8 mouse cellular contexts compared by ENCODE assay signal in the genomic region with DNA sequence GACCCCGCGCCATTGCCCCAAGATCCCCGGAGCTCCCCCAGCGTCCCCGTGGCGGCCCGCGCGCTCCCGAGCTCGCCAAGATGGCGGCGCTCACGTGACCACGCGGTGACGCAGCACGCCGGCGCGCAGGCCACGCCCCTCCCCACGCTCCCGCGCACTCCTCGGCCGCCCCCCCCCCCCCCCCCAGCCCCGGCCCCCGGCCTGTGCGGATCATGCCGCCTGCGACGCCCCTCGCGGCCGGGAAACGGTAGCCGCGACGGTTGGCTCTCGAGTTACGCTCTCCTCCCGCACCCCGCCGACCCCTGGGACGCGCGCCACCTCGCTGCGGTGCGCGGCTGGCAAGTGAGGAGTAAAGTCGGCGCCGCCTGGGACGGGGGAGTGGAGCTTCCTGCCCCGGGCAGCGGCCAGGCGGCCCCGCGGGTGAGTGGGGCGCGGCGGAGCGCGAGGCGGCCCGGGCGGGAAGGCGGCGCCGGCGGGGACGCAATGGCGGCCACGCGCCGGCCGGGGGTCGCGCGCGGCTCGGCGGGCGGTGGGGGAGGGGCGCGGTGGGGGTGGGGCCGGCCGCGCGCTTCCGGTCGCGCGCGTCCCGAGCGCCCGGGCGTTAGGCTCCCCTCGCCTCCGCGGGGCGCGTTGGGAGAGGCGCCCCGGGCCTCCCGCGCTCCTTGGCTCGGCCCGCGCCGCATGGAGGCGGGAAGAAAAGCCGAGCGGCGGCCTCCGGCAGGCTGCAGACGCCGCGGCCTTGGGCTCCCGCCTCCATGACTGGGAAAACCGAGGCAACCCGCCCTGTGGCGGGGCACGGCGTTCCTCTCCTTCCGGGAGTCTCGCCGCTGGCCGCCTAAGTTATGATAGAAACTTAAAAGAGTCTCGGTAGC. TPM values are rescaled to one million over a fixed set of nuclear protein-coding genes. Genes with fewer than 3 reads are reported as not detected.
A peak's percentile ranks its signal among the peaks of the same experiment; 100 is the strongest.
DNase-seq lines count a peak whose midpoint lies in the region; ATAC-seq and TF ChIP-seq lines count a peak whose summit lies in the region.

A gene (plus strand): TSS at position 157 of the 872 bp plus-strand sequence.

- peak; percentile 15; the same call in 1 of the 2 replicates for TF ChIP-seq CTCF in bone marrow, adult 2 months (IDR thresholded peaks at IDR 0.05; ENCODE audit: control insufficient read depth, insufficient read depth, low read length)

- WGBS in bone marrow, adult 2 months: under 1% methylated on average over 77 of the region's 133 CpGs
- WGBS in embryonic facial prominence, embryonic 14.5 days: under 1% methylated on average over 28 of the region's 133 CpGs

- H3K4me3 ChIP-seq in bone marrow, adult 2 months (replicated peaks; ENCODE audit: control insufficient read depth, low read depth, low read length): peak within 1 kb of the TSS; percentile 87
- peak within 1 kb of the TSS; percentile 84 for H3K4me3 ChIP-seq in embryonic facial prominence, embryonic 14.5 days (ENCODE audit: low read depth, low read length)

- peak within 1 kb of the TSS; percentile 87 for H3K4me2 ChIP-seq in embryonic facial prominence, embryonic 14.5 days (ENCODE audit: low read depth, low read length)

- H3K9me3 ChIP-seq in embryonic facial prominence, embryonic 14.5 days (ENCODE audit: control insufficient read depth, low read length): peaks cover 9% of the 10 kb centered on the region

- DNase-seq in B cell, adult 2 months: peak; percentile 94 to 95
- DNase-seq in embryonic facial prominence, embryonic 14.5 days (ENCODE audit: low spot score): peak; percentile 95
- peak; percentile 85 for DNase-seq in heart, adult 8-10 months (ENCODE audit: low spot score)
- DNase-seq in kidney, adult 8-10 months: peak; percentile 86 to 88
- DNase-seq in liver: peak; percentile 94
- peak; percentile 57 to 84 for DNase-seq in monocyte, adult 2 months (ENCODE audit: low read depth in 1 of 2, low spot score in 2 of 2)
- peak; percentile 86 to 92 for DNase-seq in spleen, postnatal 14 days (ENCODE audit: low spot score in 2 of 2)

- peaks cover 1% of the 10 kb centered on the region for H3K36me3 ChIP-seq in embryonic facial prominence, embryonic 14.5 days (ENCODE audit: control insufficient read depth, insufficient read depth, low read length)

- ATAC-seq in embryonic facial prominence, embryonic 14.5 days (ENCODE audit: low read depth): peak; percentile 81

- H3K4me1 ChIP-seq in bone marrow, adult 2 months (ENCODE audit: control insufficient read depth, insufficient read depth, low read length): peaks cover 8% of the 10 kb centered on the region
- 0 out of 2 replicates have a peak, but pooled peaks cover 5% of the 10 kb centered on the region for H3K4me1 ChIP-seq in embryonic facial prominence, embryonic 14.5 days (ENCODE audit: control insufficient read depth, insufficient read depth, low read length)

- peak; percentile 85; the same call in 1 of the 2 replicates for TF ChIP-seq POLR2A in bone marrow, adult 2 months (IDR thresholded peaks at IDR 0.05; ENCODE audit: borderline replicate concordance, control insufficient read depth, low read depth, low read length)

- H3K27ac ChIP-seq in bone marrow, adult 2 months (ENCODE audit: control insufficient read depth, insufficient read depth, low read depth, low read length, poor library complexity): peak within 1 kb of the TSS; percentile 100
- peak within 1 kb of the TSS; percentile 100 for H3K27ac ChIP-seq in embryonic facial prominence, embryonic 14.5 days (replicated peaks; ENCODE audit: low read depth, low read length)

- peak within 1 kb of the TSS; percentile 100 for H3K9ac ChIP-seq in embryonic facial prominence, embryonic 14.5 days (ENCODE audit: low read depth, low read length)

- H3K27me3 ChIP-seq in embryonic facial prominence, embryonic 14.5 days (replicated peaks; ENCODE audit: control insufficient read depth, insufficient read depth, low read length): no peaks in the 10 kb centered on the region

RNA-seq across cellular contexts. Expression of the gene that starts here (rescaled TPM):
- polyA plus RNA-seq in bone marrow, adult 2 months (2011; ENCODE audit: insufficient read depth, insufficient read length, low replicate concordance, missing spikeins): 36.5 and 58.0 TPM in 2 replicates
- polyA plus RNA-seq in embryonic facial prominence, embryonic 14.5 days (2014; fragmentation: Nextera tagmentation; extraction: Ambion mirVana): 33.3 and 33.5 TPM in 2 replicates
- 10 to 100 TPM; 51.7 to 67.5 (median 61.6) TPM for total RNA-seq in heart, adult 8-10 months (2022)

Comparison
In these comparisons a context has a peak if more than half of its experiments do, and no peak if none do; other contexts are left out.
1. Peak in every context shown above with its lines: DNase-seq, ATAC-seq, H3K4me3 ChIP-seq and H3K27ac ChIP-seq.